Mouse (Mus musculus): ENCODE data around the gene Crkl. TPM values are rescaled to one million over a fixed set of nuclear protein-coding genes. Genes with fewer than 3 reads are reported as not detected.
A peak's percentile ranks its signal among the peaks of the same experiment; 100 is the strongest.

The Crkl gene
- total RNA-seq (2021) = 10 to 100 TPM; 37.0 to 39.8 TPM
- long read RNA-seq, experiment 1, full-length matches to known transcripts = 20 of 29 reads
- long read RNA-seq, experiment 1, partial matches to known transcripts = 0 of 29 reads
- long read RNA-seq, experiment 1, other reads (novel, unspliced or antisense) = 9 of 29 reads
- long read RNA-seq, experiment 2, full-length matches to known transcripts = 10 of 17 reads
- long read RNA-seq, experiment 2, partial matches to known transcripts = 0 of 17 reads
- long read RNA-seq, experiment 2, other reads (novel, unspliced or antisense) = 7 of 17 reads

DNA sequence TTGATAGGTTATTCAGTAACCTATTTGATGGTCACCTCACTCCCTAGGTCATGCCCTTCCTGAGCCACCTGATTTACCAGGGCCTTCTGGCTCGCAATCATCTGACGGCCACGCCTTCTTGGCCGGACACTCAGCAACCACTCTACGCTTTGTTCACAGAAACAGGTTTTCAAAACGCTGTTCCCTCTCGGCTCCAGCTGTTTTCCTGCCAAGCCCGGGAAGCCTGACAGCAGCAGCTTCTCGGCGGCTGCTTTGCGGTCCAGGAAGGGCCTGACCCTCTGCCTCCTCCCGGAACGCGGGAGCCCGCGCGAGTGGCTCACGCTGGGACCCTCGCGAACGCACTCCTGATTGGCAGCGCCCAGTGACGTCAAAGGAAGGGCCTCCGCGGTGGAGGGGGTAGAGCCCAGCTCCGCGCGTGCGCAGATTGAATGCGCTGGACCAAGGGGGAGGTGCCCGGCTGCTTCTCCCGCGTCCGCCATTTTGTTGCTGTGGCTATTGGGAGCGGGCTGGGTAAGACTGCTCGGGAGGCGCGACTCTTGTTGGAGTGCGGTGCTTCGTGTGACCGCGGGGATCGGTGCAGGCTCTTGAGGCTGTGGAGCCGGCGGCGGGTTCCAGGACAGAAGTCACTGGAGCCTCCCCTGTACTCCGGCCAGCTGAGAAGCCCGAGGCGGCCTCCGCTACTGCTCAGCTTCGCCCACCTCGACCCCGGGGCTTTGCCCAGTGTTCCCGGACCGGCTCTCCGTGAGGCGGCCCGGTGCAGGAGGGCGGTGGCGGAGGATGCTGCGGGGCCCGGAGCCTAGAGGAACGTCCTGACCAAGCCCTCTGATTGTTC, at the start of gene Crkl:
Gene Crkl (plus strand): TSS at position 447 of the 832 bp plus-strand sequence.
- DNase-seq (ENCODE audit: low spot score in 2 of 2) = peak; percentile 96 to 98

DNA sequence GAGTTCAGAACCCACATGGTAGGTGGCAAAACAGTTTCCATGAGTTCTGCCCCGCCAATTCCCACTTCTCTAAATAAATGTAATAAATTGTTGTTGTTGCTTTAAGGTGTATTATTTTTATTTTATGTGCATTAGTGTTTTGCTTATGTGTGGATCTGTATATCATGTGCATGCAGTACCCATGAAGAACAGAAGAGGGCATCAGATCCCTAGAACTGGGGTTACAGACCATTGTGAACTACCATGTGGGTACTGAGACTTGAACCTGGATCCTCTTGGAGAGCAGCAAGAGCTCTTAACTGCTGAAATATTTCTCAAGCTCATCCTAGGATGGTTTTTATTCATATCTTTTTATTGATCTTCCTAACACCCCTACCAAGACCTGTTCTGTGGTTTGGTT, 48.9 kb upstream of the Crkl start:
- peak in 1 of 2 experiments; percentile 24 for DNase-seq (ENCODE audit: low spot score in 2 of 2)

DNA sequence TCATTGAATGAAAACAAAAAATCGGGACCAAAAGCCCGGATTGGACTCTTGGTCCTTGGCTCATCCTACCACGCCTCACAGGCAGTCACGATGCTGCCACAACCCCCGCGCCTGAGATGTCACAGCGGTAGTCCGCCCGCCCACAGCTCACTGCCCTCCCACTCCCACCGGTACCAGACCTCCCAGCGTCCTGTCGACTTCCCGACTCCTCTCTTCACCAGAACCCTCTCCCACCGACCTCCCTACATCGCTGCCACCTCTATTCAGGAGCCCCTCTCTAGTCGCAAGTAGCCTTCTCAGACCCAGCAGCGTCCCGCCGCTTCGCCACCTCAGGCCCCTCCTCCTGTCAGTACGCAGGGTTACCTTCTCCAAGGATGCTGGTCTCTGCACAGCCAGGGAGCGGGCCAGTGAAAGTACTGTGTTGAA, 46.5 kb upstream of the Crkl start:
- DNase-seq (ENCODE audit: low spot score in 2 of 2) = peak; percentile 86 to 90

DNA sequence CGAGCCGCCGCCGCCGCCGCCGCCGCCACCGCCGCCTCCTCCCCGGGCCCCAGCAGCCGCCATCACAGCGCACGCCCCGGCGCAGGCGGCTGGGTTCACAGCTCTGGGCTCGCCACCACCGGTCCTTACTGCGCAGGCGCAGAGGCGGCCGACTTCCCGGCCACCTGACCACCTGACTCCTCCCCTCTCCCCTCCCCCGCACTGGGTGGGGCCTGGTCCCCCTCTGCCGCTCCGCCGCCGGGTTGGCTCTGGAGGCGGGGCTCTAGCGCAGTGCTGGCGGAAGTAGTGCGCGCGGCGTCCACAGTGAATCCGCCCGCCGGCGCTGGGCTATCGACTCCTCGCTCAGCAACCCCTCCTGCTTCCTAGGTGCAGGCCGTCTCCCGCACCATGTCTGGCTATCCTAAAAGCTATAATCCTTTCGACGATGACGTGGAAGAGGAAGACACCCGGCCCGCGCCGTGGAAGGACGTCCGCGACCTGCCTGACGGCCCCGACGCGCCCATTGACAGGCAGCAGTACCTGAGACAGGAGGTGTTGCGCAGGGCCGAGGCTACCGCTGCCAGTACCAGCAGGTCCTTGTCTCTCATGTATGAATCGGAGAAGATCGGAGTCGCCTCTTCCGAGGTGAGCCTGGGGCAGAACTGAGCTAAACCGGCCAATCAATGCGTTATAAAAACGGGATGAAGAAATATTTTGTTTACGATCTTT, 45.9 kb upstream of the Crkl start, which contains the start of the genes Snap29 and Pi4ka:
Gene Snap29 (plus strand): TSS at position 251 of the 708 bp plus-strand sequence.
Gene Pi4ka (minus strand): TSS at position 579 of the 708 bp plus-strand sequence.
- DNase-seq (ENCODE audit: low spot score in 2 of 2) = peak; percentile 100

DNA sequence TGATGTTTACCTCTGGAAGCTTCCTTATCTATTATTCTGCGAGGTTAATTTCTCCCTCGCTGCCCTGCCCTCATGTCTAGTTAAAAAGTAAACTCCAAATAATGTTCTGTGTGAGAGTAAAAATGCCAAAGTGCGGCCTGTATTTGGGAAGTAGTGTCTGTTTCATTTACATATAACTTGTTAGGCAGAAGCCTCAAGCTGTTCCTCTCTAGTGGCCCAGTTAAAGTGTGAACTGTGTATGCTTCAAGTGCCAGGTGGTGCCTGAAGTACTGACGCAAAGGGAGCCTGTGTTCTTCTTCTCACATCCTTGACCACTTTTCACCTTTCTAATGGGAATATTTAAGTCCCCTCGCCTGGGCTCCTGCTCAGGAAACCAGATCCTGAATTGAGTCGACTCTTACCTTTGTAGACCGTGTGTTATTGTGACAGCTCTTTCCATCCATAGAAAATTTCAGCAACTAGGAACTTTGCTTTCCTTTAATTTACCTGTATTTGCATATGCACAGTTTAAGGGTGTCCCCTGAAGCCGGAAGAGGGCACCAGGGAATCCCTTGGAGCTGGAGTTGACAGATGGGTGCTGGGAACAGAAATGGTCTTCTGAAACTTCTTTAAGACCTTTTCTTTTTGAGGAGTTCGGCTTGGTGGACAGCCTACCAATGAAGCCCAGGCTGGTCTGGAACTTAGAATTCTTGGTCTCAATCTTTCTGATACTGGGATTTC, 45.1 kb upstream of the Crkl start:
- DNase-seq (ENCODE audit: low spot score in 2 of 2) = no peak

DNA sequence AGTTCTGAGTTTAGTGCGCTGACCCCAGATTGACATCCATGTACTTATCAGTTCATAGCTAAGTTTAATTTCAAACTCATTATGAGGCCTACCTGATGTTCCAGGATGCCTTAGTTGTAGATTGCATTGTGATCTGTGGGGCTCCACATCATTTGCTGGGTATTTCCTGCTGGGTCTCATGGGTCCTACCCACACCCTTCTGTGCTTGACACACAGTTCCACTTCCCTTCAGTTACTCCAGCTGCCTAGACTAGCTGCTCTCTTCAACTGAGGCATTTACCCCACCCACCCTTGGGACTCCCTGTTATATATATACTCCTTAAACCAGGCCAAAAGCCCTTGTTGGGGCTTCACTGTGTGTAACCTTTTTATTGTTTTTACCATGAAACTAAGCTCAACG, 42.7 kb upstream of the Crkl start:
- DNase-seq (ENCODE audit: low spot score in 2 of 2) = no peak

DNA sequence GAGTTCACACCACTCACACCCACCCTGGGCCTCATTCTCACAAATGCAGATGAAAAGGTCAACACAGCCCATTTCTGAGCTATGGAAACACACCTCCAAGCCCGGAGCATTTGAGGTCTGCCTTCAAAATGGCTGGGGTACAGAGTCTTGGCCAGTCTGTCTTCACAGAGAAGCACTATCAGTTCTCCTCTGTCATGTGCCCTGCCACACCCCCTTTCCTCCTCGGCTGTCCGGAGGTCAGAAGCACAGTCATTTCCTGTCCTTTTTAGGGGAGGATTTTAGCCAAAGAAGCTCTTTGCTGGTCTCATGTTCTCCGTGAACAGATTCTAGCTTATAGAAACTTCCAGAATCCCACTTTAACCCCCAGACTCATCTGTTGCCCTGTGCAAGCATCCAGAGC, 41.6 kb upstream of the Crkl start:
- no peak for DNase-seq (ENCODE audit: low spot score in 2 of 2)

DNA sequence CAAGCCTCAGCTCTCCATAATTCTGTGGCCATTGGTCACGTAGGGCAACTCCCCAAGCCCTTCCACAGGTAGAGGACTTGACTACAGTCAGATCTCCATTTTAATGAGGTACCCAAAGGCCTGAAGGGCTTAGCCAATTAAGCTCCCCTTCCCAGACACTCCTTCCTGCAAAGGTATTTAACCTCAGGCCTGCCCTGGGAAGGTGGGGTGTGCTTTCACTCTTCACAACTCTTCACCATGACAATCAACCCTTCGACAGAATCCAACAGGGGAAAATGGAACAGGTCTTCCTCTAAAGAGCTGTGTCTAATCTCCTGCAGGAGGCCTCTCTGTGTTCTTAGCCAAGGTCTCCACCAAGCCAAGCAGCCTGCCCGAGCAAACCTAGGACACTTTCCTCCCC, 28.8 kb upstream of the Crkl start:
- no peak for DNase-seq (ENCODE audit: low spot score in 2 of 2)

DNA sequence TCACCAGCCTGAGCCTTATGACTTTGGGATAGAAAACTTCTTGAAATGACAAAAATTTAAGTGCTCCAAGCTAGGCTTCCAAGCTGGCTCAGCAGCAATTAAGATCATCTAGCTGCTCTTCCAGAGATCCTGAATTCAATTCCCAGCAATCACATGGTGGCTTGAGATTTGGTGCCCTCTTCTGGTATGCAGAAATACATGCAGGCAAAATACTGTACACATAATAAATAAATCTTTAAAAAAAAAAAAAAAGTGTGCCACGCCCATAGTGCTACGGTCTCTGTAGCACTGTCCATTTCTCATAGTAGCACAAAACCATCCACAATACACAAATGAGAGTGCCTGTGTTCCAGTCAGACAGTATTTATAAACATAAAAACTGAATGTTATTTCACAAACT, 19.2 kb upstream of the Crkl start:
- DNase-seq (ENCODE audit: low spot score in 2 of 2) = no peak

DNA sequence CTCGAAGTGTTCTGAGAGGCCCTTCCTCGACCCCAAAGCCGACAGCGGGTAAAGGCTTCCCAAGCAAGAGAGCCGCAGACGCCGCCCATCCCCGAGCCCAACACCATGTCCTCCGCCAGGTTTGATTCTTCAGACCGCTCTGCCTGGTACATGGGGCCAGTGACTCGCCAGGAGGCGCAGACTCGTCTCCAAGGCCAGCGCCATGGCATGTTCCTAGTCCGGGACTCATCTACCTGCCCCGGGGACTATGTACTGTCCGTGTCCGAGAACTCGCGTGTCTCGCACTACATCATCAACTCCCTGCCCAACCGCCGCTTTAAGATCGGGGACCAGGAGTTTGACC, 557 bp downstream of the Crkl start:
- peak; percentile 29 to 52 for DNase-seq (ENCODE audit: low spot score in 2 of 2)

DNA sequence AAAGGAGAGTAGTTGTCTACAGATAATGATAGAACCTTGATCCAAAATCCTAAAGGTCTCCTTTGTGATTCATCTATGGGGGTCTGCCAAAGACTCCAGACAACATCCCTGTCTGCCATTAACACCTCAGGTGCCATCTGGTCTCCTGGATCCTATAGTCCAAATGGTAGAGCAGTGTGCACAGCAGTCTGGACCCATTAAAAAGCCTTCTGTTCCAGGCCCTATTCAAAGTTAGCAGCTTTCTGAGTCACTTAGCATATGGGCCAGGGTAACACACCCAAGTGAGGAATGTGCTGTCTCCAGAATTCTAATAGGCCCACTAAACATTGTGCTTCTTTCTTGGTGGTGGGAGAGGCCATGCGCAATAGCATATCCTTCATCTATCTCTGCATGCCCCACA, 5.1 kb downstream of the Crkl start:
- no peak for DNase-seq (ENCODE audit: low spot score in 2 of 2)

DNA sequence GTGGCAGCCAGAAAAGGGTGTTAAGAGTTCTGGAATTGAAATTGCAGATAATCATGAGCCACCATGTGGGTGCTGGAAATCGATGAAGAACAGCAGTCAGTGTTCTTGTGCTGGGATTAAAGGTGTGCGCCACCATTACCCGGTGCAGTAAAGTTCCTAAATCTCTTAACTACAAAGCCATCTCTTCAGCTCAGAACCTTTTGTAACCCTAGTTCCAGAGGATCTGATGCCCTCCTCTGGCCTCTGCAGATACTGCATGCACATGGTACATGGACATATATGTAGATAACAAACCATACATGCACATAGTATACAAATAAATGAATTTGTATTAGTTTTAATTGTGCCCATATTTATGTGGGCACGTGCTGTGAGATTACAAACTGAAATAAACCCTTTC, 8.5 kb downstream of the Crkl start:
- DNase-seq (ENCODE audit: low spot score in 2 of 2) = no peak

DNA sequence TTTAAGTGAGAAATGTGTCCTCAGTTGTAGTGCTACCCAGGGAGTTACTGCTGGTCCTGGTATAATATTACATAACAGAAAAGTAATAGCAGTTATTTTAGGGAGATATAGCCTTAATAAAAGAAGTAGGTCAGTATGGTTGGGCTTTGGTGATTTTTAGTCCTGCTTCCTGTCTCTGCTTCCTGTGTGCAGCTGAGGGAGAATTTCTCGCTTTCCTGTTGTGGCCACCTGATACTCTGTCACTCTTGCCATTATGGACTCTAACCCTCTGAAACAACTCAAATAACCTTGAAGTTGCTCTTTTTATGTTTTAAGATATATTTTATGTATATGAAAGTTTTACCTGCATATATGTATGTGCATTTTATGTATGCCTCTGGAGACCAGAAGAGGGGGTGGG, 9.8 kb downstream of the Crkl start:
- no peak for DNase-seq (ENCODE audit: low spot score in 2 of 2)

DNA sequence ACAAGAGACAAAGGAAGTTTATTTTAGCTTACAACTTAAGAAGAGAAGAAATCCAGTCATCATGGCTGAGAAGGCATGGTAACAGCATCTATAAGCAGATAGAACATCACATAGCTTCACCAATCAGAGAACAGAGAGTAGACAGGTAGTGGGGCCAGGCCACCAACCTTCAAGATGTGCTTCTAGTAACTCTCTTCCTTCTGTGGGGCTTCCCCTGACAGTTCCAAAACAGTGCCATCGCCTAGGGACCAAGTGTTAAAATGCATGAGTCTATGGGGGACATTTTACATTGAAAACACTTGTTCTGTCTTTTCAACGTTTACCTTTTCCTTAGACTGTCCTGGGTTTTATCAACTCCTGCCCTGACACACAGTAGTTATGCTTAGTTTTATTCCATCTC, 11.4 kb downstream of the Crkl start:
- no peak for DNase-seq (ENCODE audit: low spot score in 2 of 2)

DNA sequence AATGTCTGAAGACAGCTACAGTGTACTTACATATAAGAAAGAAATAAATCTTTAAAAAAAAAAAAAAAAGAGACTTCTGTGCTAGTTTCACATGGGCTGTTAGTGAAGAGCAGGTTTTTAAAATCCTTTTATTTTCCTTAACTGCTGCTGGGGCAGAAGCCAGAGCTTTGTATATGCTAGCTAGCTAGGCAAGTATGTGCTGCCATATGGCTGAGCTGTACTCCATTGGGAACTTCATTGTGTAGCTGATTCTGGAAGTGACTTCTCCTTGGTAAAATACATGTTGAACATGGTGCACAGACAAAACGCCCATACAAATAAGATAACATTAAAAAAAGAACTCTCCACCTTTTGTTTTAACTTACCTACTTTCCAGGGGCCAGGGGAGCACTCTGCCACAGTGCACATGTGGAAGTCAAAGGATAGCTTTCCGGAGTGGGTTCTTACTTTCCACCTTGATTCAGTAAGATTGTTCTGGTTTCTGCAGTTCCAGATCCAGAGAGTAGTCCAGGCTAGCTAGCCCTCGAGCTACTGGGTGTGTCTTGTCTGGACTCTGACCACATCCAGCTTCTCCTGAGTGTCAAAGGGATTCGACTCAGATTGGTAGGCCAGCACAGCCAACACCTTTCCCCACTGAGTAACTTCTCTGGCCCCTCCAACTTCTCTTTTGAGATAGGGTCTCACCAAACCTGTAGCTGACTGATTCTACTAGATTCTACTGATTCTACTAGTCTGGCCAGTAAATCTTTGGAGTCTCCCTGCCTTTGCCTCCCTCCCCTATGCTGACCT, 15.3 kb downstream of the Crkl start:
- no peak for DNase-seq (ENCODE audit: low spot score in 2 of 2)

DNA sequence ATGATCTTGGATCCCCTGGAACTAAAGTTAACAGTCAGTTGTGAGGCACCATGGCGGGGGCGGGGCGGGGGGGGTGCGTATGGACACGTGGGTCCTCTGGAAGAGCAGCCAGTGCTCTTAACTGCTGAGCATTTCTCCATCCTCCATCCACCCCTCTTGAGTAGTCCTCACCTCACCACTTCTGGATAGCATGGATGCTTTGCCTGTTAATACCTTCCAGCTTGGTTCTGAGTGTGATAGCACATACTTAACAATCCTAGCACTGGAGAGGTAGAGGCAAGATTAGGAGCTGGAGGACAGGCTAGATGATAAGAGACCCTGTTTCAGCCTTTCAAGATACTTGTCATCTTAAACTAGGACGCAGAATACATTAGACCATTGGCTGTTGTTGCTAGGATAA, 20.7 kb downstream of the Crkl start:
- DNase-seq (ENCODE audit: low spot score in 2 of 2) = no peak

DNA sequence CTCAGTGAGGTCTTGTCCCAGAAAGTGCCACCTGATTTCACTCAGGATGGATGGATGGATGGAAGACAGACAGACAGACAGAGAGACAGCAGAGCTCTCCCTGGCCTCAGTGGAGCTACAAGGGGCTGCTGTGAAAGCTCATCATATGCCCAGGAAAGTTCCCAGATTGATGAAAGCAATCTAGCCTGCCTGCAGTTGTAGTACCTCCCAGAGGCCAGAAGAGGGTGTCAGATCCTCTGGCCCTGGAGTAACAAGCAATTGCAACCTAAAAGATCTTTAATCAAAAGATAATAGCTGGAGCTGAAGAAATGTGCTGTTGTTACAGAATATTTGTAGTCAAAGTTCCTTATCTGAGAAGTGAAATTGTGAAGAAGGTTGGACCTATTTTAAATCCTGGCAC, 22.3 kb downstream of the Crkl start:
- DNase-seq (ENCODE audit: low spot score in 2 of 2) = peak; percentile 39 to 42

DNA sequence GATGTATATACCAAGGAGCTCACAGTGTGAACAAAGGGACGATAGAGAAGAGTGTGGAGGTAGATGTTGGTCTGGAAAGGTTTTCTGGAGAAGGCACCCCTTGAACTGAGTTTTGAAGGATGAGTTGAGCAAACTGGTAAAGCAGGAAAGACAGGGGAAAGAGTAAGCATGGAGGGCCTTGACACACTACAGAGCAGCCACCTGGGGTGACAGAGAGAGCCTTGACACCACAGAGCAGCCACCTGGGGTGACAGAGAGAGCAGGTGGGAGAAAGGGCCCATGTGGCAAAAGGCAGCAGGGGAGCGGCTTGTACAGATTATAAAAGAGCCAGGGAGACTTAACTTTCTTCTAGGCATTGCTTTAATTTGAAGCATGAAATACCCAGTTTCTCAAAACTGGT, 23.0 kb downstream of the Crkl start:
- DNase-seq (ENCODE audit: low spot score in 2 of 2) = no peak

DNA sequence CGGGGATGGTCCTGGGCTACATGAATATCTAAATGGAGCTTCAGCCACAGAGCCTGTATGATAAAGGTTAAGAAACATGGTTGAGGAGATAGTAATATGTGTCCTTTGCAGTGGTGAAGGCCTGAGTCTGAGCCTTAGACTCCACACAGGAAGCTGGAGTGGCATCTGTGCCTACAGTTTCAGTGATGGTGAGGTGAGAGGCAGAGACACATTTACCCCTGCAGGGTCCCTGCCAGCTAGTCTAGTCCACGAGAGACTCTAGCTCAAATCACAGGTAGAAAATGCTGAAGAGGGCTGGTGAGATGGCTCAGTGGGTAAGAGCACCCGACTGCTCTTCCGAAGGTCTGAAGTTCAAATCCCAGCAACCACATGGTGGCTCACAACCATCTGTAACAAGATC, 23.5 kb downstream of the Crkl start:
- DNase-seq (ENCODE audit: low spot score in 2 of 2) = no peak

DNA sequence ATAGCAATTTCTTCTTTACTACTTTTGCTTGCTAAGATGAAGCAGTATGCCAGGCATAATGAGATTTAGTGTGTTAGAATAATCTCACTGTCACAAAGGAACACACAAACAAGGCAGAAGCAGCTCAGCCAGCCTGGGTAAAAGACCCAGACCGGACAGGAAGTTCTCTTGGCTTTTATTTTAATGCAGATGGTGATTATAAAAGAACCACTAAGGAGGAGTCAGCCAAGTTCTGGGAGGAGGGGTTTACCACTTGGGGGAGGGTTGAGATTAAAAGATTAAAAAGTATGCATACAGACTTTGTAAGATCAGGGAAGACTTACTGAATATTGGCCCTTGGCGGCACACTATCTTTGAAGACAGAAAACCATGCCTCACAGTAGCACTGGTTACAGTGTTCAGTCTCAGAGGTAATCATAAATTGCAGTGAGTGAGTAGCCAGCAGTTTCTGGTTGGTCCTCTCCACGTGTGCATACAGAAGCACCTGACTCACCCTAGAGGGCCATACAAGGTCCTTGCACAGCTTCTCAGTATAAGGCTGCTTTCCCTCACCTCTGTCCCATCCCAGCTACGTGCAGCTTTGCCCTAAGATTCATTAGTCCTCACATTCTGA, 26.6 kb downstream of the Crkl start:
- no peak for DNase-seq (ENCODE audit: low spot score in 2 of 2)

Data from left cerebral cortex, adult 18-20 months (tissue).